In the genomic region with DNA sequence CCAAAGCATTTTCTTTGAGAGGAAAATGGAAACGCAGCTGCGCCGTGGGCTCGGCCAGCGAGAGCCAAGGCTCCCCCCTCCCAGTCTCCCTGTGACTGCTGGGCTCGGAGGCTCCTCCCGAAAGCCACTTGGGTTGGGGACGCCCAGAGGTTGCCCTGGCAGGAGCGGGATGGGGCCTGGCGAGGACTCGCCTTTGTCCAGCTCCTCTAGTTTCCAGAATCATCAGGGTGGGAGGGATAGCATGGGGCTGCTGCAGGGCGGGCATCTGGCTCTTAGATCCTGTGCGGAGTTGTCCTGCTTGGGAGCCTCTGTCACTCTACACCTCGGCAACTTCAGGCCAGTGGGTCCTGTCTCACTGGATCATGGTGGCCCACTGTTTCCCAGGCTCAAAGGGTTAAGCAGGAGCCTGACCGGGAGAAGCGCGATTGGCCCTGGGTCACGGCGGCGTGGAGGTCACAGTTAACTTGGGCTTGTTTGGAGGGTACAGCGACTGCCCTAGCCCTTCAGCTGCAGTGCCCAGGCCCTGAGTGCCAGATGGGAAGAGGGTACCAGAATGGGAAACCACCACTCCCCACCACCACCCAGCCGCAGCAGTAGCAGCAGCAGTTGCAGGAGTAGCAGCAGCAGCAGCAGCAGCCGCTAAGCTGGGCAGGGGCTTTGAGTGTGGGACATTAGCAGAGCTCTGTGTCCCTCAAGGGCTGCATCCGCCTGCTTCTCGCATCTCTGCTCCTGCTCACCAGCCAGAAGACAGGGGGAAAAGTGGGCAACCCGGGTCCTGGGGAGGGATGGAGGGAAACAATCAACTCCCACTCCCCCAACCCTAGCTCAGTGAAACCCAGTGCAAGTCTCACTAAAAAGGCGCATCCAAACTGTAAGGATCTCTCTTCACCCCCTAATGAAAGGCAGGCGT, we compare ENCODE assay signal across 8 mouse cellular contexts. TPM values are rescaled to one million over a fixed set of nuclear protein-coding genes. Genes with fewer than 3 reads are reported as not detected.
A peak's percentile ranks its signal among the peaks of the same experiment; 100 is the strongest.
DNase-seq lines count a peak whose midpoint lies in the region; ATAC-seq lines count a peak whose summit lies in the region.

No protein-coding gene starts in this region.

- H3K4me2 ChIP-seq in hindbrain, embryonic 14.5 days (replicated peaks) = peak overlapping the region; percentile 85
- peak overlapping the region; percentile 20; the same call in 1 of the 2 replicates for H3K4me2 ChIP-seq in liver, embryonic 16.5 days (ENCODE audit: low read depth, low read length)
- H3K4me2 ChIP-seq in stomach, embryonic 16.5 days (ENCODE audit: low read depth, low read length) = peak overlapping the region; percentile 96

- WGBS in hindbrain, embryonic 14.5 days = under 1% methylated on average over 28 of the region's 28 CpGs
- WGBS in liver, embryonic 16.5 days (ENCODE audit: insufficient replicate concordance) = under 1% methylated on average over 28 of the region's 28 CpGs
- 2% methylated on average over 28 of the region's 28 CpGs for WGBS in stomach, embryonic 16.5 days

- peak overlapping the region; percentile 93 for H3K9ac ChIP-seq in hindbrain, embryonic 14.5 days
- no peak overlapping the region for H3K9ac ChIP-seq in liver, embryonic 16.5 days (ENCODE audit: low read depth, low read length)
- peak overlapping the region; percentile 52 for H3K9ac ChIP-seq in stomach, embryonic 16.5 days (ENCODE audit: low read length)

- peaks cover 24% of the 10 kb centered on the region for H3K4me1 ChIP-seq in hindbrain, embryonic 14.5 days (replicated peaks; ENCODE audit: control insufficient read depth, insufficient read depth, low read length)
- no peaks in the 10 kb centered on the region for H3K4me1 ChIP-seq in liver, embryonic 16.5 days (ENCODE audit: control insufficient read depth, low read depth, low read length)
- peaks cover 31% of the 10 kb centered on the region for H3K4me1 ChIP-seq in stomach, embryonic 16.5 days (ENCODE audit: control insufficient read depth, insufficient read depth, low read length)

- no peaks in the 10 kb centered on the region for H3K36me3 ChIP-seq in hindbrain, embryonic 14.5 days (replicated peaks; ENCODE audit: control insufficient read depth, insufficient read depth)
- H3K36me3 ChIP-seq in liver, embryonic 16.5 days (ENCODE audit: control insufficient read depth, insufficient read depth) = no peaks in the 10 kb centered on the region
- no peaks in the 10 kb centered on the region for H3K36me3 ChIP-seq in stomach, embryonic 16.5 days (ENCODE audit: control insufficient read depth, insufficient read depth, low read length)

- H3K27ac ChIP-seq in hindbrain, embryonic 14.5 days = peak overlapping the region; percentile 93; the same call in 1 of the 2 replicates
- H3K27ac ChIP-seq in liver, embryonic 16.5 days (ENCODE audit: low read length) = no peak overlapping the region
- no peak overlapping the region for H3K27ac ChIP-seq in stomach, embryonic 16.5 days (ENCODE audit: low read length)

- peak; percentile 6 for DNase-seq in cerebellum, adult 11-12 months
- DNase-seq in cerebellum, adult 8-10 months = no peak
- DNase-seq in right cerebral cortex, adult 2 months (ENCODE audit: low spot score in 2 of 2) = peak; percentile 20 to 23
- DNase-seq in right cerebral cortex, adult 18-20 months = no peak
- no peak for DNase-seq in hindbrain, embryonic 14.5 days (ENCODE audit: low spot score)
- no peak for DNase-seq in ovary, postnatal 36 days (ENCODE audit: low spot score)

- 0 out of 2 replicates have a peak, but pooled peaks have one; percentile 17 for ATAC-seq in hindbrain, embryonic 14.5 days (ENCODE audit: low FRiP score)
- ATAC-seq in liver, embryonic 16.5 days (ENCODE audit: low read depth) = no peak
- peak; percentile 7; the same call in 1 of the 2 replicates for ATAC-seq in stomach, embryonic 16.5 days (ENCODE audit: insufficient read depth, low FRiP score)

- peaks cover 8% of the 10 kb centered on the region; the same call in 1 of the 2 replicates for H3K27me3 ChIP-seq in hindbrain, embryonic 14.5 days (ENCODE audit: control insufficient read depth, insufficient read depth, low read length)
- H3K27me3 ChIP-seq in liver, embryonic 16.5 days (ENCODE audit: control insufficient read depth, insufficient read depth, low read depth, low read length) = peaks cover 57% of the 10 kb centered on the region
- peaks cover 49% of the 10 kb centered on the region for H3K27me3 ChIP-seq in stomach, embryonic 16.5 days (ENCODE audit: control insufficient read depth, insufficient read depth, low read length)

- H3K9me3 ChIP-seq in hindbrain, embryonic 14.5 days (ENCODE audit: control insufficient read depth, low read length) = no peaks in the 10 kb centered on the region
- H3K9me3 ChIP-seq in liver, embryonic 16.5 days (replicated peaks; ENCODE audit: control insufficient read depth, low read length) = no peaks in the 10 kb centered on the region
- H3K9me3 ChIP-seq in stomach, embryonic 16.5 days (replicated peaks; ENCODE audit: control insufficient read depth, low read length) = no peaks in the 10 kb centered on the region

- H3K4me3 ChIP-seq in hindbrain, embryonic 14.5 days (replicated peaks; ENCODE audit: low read length) = peak overlapping the region; percentile 89
- H3K4me3 ChIP-seq in liver, embryonic 16.5 days (ENCODE audit: low read depth, low read length) = no peak overlapping the region
- peak overlapping the region; percentile 53 for H3K4me3 ChIP-seq in stomach, embryonic 16.5 days (replicated peaks; ENCODE audit: low read length)

RNA-seq across cellular contexts. Expression of a gene that starts 1.6 kb away (rescaled TPM):
- 25.9 and 31.5 TPM in 2 replicates for polyA plus RNA-seq in hindbrain, embryonic 14.5 days (2014; fragmentation: Nextera tagmentation; extraction: Ambion mirVana)
- 0.12 and 0.26 TPM in 2 replicates for polyA plus RNA-seq in liver, embryonic 16.5 days (2015; fragmentation: Nextera tagmentation; extraction: Ambion mirVana)
- polyA plus RNA-seq in stomach, embryonic 16.5 days (2015; fragmentation: Nextera tagmentation; extraction: Ambion mirVana) = 1.2 and 1.8 TPM in 2 replicates

Comparison
In these comparisons a context has a peak if more than half of its experiments do, and no peak if none do; other contexts are left out.
1. DNase-seq: peak in cerebellum, adult 11-12 months (single experiment) and right cerebral cortex, adult 2 months (2 of 2); none in cerebellum, adult 8-10 months (single experiment), right cerebral cortex, adult 18-20 months (single experiment), hindbrain, embryonic 14.5 days (single experiment) and ovary, postnatal 36 days (single experiment).
2. H3K4me2 ChIP-seq: peak in every context shown above with its lines; median percentile 96 in stomach, embryonic 16.5 days; 85 in hindbrain, embryonic 14.5 days; 20 in liver, embryonic 16.5 days.